Mouse (Mus musculus) myocyte (in vitro differentiated cells): ENCODE measurements around the gene Lmo7.

Source experiments
- CEBPB ChIP-seq: IDR thresholded peaks from 2 replicates; pipeline ENCODE4 v1.6.1; 2011; ENCODE audit warnings: mild to moderate bottlenecking, moderate library complexity; ENCODE audit not compliant: poor library complexity, insufficient read depth, severe bottlenecking
- MAX ChIP-seq: IDR thresholded peaks from one replicate; pipeline ENCODE4 v1.6.1; 2011; ENCODE audit warnings: low read depth, mild to moderate bottlenecking, control low read depth
- POLR2A ChIP-seq: IDR thresholded peaks from one replicate; pipeline ENCODE4 v1.6.1; 2011; ENCODE audit warnings: low read depth, mild to moderate bottlenecking, control low read depth, moderate library complexity; ENCODE audit not compliant: insufficient read length
- TCF12 ChIP-seq: IDR thresholded peaks from one replicate; pipeline ENCODE4 v1.6.1; 2011; ENCODE audit warnings: mild to moderate bottlenecking, control low read depth; ENCODE audit not compliant: poor library complexity, insufficient read depth, severe bottlenecking

DNA sequence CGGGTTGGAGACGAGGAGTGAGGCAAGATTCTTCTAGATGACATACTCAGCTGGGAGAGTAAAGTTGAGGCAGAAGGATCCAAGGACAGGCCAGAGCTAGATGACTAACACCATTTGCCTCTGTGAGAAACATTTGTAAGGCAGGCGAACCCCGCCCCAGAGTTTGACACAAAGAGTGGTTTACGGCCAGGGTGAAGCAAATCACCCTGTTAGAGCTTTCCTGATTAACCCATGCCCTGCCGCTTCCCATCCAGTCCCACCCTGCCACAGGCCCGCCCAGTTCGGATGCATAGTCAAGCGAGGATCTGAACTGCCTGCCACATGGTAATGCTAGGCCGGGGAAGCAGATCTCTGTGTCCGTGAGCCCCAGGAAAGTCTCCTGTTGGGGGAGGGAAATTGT lies 51.5 kb downstream of the Lmo7 start:
- TF ChIP-seq TCF12 (no peak), CEBPB (no peak), POLR2A (no peak), MAX (no peak)
